Mouse (Mus musculus): ENCODE results near the gene Cacna2d3. TPM values are rescaled to one million over a fixed set of nuclear protein-coding genes. Genes with fewer than 3 reads are reported as not detected.

Gene Cacna2d3
- total RNA-seq, 2 experiments from 2014 or later: 0.51 to 0.94 TPM

DNA sequence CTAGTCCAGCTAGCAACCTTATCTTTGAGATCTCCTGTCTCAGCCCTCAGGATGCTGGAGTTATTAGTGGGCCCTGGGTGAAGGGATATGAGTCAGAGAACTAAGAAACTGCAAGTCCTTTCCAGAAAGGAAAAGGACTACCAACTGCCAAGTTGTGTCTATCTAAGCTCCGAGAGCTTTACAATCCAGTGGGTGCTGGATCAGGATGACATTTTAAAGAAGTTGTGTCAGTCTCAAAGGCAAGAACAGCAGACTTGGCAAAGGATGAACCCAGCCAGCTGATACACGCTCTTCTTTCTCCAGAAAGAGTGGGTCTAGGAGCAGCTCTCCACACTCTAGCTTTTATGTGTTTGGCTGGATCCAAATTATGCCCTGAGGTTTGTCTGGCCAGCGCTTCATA, 530.2 kb downstream of the Cacna2d3 start:
- intact Hi-C loops (cut with DNase I): no loop called here
- no peak for DNase-seq

DNA sequence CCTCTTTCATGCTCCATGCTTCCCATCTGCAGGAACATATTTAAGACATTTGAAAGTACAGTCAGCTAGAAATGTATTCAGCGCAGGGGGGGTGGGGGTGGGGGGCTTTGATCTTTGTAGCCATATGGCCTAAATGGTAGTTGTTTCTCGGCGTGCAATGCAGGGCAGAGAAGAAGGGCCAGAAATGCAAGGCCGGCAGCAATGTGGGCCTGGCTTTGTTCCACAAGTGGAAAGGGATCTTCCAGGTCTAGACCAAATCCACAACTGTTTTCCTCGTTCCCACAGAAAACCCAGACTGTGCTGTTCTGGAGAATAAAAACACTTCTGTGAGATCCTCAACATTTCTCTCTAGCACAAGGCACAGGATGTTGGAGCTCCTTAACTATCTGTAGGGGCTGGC, 537.9 kb downstream of the Cacna2d3 start:
- intact Hi-C loops (cut with DNase I): no loop called here
- no peak for DNase-seq

DNA sequence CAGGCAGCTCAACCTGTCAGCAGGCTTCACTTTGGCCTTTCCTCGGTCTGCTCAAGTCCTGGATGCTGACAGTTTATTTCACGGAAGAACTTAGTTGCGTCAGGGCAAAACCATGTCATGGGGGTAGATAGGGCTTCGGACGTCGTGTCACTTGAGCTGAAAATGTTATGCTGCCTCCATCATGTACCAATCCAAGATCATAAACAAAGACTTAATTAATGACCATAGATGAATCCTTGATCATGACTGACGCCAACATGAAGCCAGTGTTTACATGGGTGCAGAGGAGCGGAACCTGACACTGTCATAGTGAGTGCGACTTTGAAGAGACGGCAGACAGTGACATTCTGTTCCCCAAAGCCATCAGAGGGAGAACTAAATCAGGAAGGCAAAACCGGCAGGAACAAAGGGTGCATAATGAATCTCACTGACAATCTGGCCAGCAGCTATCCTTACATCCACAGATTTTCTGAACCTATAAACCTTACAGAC, 542.2 kb downstream of the Cacna2d3 start:
- no peak for DNase-seq
- intact Hi-C loops (cut with DNase I): no loop called here

DNA sequence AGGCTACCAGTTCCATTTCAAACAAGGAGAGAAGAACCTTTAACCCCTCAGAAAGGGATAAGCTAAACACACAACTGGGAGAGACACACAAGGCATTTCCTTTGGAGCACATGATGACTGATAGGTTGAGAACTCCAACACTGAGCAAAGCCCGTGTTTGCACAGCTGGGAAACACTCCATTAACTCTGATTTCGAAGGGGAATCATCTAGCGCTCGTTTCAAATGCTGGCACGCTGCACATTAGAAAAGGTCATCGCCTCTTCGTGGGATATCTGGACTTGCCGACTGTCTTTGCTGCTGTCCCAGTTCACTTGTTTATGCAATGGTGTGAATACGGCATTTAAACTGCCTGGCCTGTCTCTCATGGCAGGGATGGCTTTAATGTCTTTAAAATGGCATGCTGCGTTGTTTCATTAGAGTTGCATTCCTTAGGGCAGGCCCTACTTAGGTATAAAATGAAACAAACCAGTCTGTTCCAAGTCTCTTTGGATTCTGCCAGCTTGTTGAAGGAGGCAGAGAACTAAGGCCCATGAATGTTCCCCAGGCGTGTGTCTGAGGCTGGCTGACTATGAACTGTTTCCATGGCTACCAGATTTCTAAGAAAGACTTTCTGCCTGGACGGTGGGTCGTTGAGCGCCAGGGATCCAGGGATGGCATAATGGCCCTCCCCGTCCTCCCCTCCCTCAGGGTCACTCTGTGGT, 542.8 kb downstream of the Cacna2d3 start:
- no peak for DNase-seq
- intact Hi-C loops (cut with DNase I): no loop called here

DNA sequence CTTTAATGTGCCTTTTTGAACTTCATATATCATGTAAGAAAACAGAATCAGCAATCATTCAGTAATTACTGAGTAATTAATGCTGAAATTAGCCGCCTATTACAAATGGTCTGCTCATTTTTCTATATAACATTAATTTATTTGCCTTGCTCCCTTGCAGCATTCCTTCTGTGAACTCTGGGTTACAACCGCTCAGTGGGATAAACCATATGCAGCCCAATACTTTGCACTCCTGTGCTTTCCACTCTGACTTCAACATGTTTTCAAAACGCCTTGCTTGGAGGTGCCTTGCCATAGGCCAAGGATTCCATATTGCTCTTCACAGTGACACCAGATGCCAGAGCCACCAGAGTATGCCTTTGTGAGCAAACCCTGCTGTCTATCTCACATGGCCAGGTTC, 546.9 kb downstream of the Cacna2d3 start:
- intact Hi-C loops (cut with DNase I): no loop called here
- no peak for DNase-seq

DNA sequence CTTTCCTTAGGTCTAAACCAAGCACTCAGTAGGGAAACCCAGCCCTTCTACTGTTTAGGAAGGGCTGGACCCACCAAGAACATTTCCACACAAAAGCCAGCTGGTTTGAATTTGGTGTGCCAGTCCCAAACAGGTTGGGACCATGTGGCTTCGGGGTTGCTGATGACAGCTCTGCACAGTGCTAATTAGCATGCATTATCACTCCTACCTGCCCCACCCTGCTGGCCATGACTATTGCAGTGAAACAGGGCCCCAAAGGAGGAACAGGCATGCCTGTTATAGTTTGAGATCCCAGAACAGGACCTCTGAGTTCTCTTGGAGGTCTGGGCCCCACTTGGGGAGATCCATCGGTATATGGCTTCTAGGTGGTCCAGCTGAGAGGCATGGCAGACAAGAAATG, 549.5 kb downstream of the Cacna2d3 start:
- intact Hi-C loops (cut with DNase I): no loop called here
- DNase-seq: no peak

DNA sequence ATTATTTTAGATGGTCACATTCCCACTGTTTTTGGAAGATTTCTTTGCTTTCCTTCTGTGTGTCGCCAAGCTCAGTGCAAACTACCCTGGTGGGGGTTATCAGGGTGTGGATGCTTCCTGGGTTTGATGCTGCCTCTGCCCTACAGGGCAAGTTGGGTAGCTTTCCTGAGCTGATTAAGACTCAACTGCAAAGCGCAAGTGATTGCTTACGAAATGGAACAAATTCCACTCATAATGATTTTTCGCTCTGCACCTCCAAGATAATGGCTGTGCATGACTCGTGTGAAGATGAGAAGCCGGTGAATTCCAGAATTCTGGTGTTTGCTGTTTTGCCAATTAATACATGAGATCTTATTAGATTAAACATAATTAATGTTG, 557.0 kb downstream of the Cacna2d3 start:
- DNase-seq: no peak
- intact Hi-C loops (cut with DNase I): no loop called here

DNA sequence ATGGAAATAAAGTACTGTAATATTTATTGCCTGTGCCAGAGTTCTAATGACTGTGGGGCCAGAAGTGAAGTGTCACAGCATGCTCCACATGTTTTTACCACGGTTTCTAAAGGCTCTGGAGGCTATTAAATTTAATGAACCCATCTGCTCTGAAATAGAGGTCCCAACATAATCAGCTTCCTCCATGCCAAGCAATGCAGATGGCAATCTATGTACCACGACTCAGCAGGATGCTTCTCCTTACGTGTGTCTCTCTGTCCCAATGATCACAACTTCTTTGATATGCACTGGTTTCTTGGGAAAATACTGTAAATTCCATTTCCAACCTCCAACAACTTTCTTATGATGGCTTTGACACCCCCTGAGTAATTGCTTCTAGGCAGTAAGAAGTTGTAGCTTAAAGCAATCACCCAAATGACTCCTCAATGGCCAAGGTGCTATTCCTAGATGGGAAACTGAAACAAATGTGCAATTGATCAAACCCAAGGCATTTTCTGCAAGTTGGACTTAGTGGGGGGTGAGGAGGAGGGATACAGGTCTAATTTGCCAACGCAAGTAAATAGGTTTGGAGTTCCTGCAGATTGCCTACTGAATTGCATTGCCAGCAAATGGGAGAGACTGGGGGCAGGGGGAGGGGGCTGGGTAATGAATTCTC, 557.5 kb downstream of the Cacna2d3 start:
- DNase-seq: no peak
- intact Hi-C loops (cut with DNase I): no loop called here

DNA sequence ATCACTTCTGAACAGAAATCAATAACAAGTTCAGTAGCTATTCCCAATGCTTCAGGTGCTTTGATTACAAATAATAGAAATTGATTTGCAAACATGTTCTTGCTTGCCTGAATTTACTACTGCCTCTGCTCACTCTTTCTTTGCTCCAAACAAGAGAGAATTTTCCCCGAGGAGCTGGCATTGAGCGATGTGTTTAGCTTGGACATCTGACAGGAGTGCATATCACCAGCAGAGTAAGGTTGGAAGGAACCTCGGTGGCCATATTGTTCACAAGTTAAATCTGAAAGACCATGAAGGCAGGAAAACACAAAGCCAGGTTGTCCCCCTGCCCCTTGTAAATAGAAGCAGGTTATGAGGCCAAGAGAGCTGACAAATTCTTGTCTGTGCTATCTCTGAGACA, 561.9 kb downstream of the Cacna2d3 start:
- DNase-seq: no peak
- intact Hi-C loops (cut with DNase I): no loop called here

DNA sequence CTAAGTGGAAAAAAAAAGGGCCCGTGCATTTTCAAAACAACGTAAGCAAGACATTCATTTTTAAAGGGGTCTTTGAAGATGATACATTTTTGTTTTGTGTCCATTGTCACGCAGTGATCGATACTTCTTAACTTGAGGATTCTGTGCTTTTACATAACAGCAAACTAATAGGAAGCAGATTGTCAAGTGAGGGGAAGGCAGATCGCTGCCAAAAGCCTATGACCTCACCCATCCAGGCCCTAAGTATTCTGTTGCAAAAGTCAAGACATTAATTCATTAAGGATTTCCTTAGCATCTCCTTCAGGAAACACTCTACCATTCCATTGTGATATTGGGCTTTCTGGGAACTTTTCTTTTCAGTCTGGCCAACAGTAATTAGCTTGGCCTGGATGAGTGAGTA, 564.6 kb downstream of the Cacna2d3 start:
- intact Hi-C loops (cut with DNase I): no loop called here
- DNase-seq: no peak

DNA sequence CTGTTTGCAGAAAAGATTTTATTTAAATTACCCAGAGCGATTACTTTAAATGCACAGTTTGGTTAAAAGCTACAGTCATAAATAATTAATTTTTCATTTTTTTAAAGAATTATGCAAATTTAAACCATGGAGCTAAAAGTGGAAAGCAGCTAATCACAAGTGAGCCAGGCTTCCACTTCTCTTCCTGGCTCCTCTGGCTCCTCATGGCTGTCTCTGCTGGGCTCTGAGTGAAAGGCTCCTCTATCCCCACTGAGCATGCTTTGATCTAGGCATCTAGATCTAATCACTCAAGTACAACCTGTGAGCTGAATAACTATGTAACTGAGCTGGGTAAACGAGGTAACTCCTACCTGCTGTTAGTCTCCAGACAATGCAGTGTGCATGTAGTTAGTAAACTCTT, 577.5 kb downstream of the Cacna2d3 start:
- intact Hi-C loops (cut with DNase I): no loop called here
- no peak for DNase-seq

DNA sequence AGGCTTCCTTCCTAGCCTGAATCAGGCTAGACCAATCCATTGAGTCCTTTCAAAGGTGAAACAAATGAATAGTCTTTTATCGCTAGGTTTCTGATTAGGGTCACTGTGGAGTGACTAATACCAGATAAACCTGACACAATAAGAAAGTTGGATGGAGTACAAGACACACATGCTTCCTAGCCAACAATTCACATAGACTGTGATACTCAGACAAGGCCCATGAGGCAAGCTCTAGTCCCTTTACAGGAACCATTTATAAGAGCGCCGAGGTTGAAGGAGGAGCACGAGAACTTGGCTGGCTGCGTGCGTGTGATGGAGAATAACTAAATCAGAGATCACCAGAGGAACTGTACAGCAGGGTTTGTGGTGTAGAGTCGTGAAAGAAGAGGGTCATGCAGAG, 584.0 kb downstream of the Cacna2d3 start:
- intact Hi-C loops (cut with DNase I): no loop called here
- DNase-seq: no peak

DNA sequence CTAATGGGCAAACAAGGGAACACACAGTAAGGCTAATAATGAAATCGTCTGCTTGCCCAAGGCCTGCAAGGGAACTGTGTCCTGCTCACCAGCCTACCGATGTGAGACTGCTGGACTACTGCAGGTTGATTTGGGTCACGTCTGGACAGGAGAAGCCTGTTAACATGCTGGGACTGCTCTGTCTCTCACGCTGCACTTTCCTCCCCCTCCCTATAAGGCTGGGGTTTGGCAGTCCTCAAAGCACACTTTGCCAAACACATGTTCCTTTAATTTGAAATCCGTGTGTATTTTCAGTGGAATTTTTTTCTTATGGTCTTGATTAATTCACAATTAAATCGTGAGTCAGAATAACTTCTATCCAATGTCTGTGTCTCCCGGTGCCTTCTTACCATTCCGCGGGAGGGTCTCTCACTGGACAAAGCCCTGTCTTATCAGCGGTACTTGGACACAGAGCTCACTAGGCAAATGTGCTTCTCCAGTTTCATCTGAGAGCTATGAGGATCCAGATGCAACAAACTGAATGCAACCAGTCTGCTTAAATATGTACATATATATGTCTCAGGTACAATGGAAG, 584.6 kb downstream of the Cacna2d3 start:
- no peak for DNase-seq
- intact Hi-C loops (cut with DNase I): no loop called here

DNA sequence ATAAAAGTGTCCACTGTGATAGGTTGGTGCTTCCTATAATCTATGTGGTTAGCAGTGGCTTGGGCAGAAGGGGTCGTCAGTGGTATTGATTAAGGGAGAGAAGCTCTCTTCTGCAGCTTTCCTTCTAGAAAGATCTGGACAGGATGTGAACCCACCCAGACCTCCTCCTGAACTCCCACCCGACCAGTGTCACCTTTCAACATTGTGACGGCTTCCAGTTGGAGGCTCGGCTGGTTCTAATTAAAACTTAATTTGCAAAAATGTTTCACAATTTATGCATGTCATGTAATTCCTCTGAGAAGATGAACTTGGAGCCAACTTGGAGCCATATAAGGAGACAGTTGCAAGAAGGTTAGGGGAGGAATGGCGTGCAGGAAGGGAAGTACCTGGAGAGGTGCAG, 586.8 kb downstream of the Cacna2d3 start:
- no peak for DNase-seq
- intact Hi-C loops (cut with DNase I): no loop called here

DNA sequence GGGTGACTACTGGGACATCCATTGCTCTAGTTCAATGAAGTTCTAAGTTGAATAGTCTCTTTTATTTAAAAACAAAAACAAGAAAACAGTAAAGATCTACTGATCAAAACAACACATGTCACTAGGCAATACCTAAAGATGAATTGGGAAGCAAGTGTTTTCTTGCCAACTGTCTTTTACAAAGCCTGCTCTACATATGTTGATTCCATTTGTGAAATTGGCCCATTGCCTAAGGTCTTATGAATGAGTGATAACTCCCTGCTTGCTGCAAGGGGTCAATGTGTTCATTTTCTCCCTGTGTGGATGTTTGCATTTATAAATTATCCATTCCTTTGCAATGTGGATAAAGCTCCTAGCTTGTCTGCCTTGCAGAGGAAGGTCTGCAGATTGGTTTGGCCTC, 591.2 kb downstream of the Cacna2d3 start:
- intact Hi-C loops (cut with DNase I): no loop called here
- DNase-seq: no peak

DNA sequence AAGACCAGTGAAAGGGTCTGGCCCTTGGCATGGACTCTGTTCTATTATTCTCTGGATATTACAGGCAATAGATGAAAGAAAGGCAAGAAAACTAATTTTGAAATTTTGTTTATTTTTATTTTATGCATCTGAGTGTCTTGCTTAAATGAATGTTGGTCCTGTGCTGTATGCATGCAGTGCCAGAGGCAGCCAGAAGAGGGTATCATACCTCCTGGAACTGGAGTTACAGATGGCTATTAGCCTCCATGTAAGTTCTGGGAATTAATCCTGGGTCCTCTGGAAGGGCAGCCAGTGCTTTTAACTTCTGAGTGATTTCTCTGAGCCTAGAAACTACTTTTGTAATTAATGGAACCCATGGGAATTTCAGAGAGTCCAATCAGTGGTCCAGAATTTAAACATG, 597.8 kb downstream of the Cacna2d3 start:
- intact Hi-C loops (cut with DNase I): loop anchor here (5.0 to 10.0 kb wide), 2 partner anchors 143 to 311 kb away; no protein-coding TSS in a partner anchor
- DNase-seq: no peak

DNA sequence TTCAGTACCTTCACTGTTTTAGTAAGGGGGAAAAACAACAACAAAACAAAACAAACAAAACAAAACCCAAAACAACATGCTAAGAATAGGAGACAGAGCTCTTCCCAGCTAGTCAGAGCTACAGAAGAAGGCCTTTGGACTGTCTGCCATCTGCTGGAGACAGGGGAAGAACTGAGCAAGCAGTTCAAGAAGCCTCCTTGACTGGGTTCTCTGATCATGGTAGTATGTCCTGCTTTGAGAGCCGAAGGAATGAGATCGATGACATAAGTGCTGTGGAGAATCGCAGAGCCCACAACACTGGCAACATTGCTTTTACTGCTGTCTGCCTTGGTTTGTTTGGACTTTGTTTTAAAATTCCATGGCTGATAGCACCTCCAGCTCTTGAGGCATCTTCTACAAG, 598.9 kb downstream of the Cacna2d3 start:
- intact Hi-C loops (cut with DNase I): loop anchor here (5.0 to 10.0 kb wide), 2 partner anchors 145 to 312 kb away; no protein-coding TSS in a partner anchor

DNA sequence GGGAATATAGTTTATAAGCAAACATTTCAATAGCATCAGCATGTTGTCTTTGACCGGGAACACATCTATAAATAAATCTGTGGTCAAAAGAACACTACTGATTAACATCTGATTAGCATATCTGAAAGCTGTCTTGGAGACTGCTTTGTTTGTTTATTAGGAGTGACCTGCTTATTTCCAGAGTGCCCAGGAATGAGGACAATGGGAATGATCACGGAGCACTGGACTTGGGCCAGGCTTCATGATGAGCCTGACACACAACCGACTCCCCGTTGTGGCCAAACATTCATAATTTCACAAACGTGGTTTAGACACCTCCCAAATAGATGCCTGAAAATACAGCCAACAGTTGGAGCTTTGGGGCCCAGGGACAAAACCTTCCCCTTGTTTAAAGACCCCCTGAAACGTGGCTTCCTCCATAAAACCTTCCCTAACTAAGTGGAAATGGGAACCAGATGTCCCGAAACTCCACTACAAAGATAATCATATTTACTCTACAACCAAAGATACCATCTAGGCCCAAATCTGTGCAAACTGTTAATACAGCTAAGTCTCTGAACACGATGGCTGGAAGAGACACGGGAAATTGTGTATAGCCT, 607.7 kb downstream of the Cacna2d3 start:
- intact Hi-C loops (cut with DNase I): loop anchor here (5.0 kb wide), 1 partner anchor 1307 kb away; no protein-coding TSS in a partner anchor
- no peak for DNase-seq

More for the DNA sequence above, 598.9 kb downstream of the Cacna2d3 start:
- no peak for DNase-seq

DNA sequence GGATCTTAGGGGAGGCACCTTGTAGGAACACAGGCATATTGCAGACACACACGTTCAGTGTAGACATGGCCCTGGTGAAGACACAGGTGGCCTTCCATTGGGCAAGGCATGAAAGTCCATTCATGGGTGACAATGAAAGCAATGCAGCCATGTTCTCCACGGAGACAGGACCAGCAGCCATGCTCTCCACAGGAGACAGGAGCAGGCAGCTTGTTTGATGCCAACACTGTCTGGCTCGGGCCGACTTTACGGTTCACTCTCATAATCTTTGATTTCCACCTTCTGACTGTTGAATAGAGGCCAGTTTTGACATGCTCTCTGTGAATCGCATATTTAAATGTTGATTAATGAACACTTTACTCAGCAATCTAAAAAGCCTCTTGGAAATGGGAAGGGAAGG, 610.0 kb downstream of the Cacna2d3 start:
- intact Hi-C loops (cut with DNase I): loop anchor here (5.0 kb wide), 1 partner anchor 1304 kb away; no protein-coding TSS in a partner anchor

DNA sequence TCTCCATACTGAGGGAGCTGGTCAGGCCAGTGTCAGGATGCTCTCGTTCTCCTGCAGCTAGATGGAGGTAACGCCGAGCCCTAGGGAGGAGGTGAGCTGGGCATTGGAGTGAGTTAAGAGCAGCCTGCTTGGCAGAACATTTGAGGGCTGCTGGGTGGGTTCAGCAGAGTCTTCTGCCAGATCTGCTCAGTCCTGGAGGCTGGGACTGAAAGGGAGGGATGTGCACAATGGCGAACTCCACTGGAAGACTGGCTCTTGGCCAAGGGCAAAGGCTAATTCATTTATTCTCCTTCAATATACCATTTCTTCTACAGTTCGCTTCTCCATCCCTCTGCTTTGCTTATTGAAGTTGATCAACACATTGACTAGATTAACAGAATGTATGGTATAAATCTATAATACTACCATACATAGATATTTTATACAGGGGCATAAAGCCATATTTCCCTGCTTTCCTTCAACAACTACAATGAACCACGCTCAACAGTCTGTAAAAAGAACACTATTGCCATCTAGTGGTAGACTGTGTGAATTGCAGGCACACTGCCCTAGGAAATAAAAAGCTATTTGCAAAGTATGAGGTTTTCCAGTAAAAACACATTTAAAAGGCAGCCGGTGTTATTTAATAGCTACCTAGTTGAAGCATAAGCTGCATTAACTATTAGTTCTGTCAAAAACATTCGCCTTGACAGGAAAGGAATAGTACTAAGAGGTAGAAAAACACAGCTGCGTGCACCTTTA, 611.1 kb downstream of the Cacna2d3 start:
- intact Hi-C loops (cut with DNase I): loop anchor here (5.0 kb wide), 1 partner anchor 1303 kb away; no protein-coding TSS in a partner anchor
- no peak for DNase-seq

More for the DNA sequence above, 610.0 kb downstream of the Cacna2d3 start:
- no peak for DNase-seq
